Mouse (Mus musculus) lung, postnatal 0 days (tissue): ENCODE data around the gene Prickle3.

ENCODE experiments used
- CTCF ChIP-seq: IDR thresholded peaks from 2 replicates; pipeline ENCODE4 v1.5.1; 2016; ENCODE audit warnings: antibody characterized with exemption, mild to moderate bottlenecking
- EP300 ChIP-seq: IDR thresholded peaks from 2 replicates; pipeline ENCODE4 v1.6.1; 2016; ENCODE audit warnings: antibody characterized with exemption, mild to moderate bottlenecking, control low read depth

DNA sequence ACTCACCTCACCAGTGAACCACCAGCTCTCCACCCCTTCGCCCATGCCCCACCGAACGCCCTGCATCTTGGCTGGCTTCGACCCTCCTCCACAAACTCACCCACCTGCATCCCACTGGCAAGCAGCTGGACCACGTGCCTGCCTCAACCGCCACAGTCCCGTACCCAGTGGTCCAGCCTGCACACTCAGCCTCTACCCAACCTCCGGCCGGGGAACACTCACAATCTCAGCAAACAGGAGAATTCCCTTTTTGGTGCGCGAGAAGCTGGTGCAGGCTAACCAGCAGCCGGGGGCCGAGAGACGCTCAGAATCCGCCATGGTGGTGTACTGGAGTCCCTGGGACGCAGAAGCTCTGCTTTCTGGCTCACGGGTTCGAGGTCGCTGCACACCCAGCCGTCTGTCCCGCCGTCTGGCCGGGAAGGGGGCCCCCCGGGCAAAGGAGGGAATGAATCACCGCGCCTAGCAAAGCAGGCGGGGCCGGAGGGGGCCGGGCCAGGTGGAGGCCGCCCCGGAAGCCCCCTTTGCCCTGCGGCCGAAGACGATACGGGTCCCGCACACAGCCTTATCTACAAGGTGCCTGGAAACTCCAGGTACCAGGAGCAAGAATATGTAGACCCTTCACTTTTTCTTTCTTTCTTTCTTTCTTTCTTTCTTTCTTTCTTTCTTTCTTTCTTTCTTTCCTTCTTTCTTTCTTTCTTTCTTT lies 14.0 kb downstream of the Prickle3 start, which contains the start of gene Plp2:
- no peak for TF ChIP-seq CTCF
- TF ChIP-seq EP300 = no peak
